Mouse (Mus musculus): ENCODE data around the gene Uroc1.

DNA sequence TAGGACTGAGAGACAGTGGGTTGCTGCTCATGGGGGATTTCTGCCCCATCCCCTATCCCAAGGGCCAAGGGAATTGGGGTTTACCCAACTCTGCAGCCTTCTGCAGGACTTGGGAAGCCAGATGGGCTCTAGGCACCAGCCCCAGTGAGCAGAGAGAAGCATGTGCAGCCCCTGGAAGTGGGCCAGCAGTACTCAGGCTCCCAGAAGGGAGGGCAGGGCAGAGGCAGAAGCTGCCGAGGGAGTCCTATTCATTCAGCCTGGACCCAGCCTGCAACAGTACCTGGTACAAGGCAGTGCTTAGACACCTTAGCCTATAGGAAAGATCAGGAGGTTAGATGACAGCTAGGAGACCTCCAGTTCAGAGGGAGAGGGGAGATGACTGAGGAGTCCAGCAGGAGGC is 3.1 kb upstream of the Uroc1 start:
- TF ChIP-seq POLR2A (IDR thresholded peaks at IDR 0.05; ENCODE audit: control insufficient read depth, extremely low read depth, insufficient read depth, low read length, poor library complexity) (no peak), CTCF (IDR thresholded peaks at IDR 0.05; ENCODE audit: borderline replicate concordance, control insufficient read depth, extremely low read depth, insufficient read depth, low read length, poor library complexity) (no peak)
